Mouse (Mus musculus) kidney, postnatal 0 days (tissue): ENCODE results near the gene Sh3bgr. TPM values are rescaled to one million over a fixed set of nuclear protein-coding genes. Genes with fewer than 3 reads are reported as not detected.

Experiments used
- ATAC-seq: fragments of 200-750 bp; cut with Nextera tagmentation; replicated peaks from 2 replicates; pipeline ENCODE4 v1.8.0; 2017; ENCODE audit warnings: low read depth, moderate number of reproducible peaks, moderate TSS enrichment, moderate library complexity; ENCODE audit not compliant: low FRiP score
- DNase-seq: peaks from one replicate; pipeline ENCODE4 v3.0.0-alpha.2; 2016; ENCODE audit warnings: low spot score
- H3K27ac ChIP-seq: fragments of 300-500 bp; sonication (generic); 2 replicates; pipeline ENCODE4 v1.5.1; 2014; ENCODE audit warnings: mild to moderate bottlenecking
- H3K27me3 ChIP-seq: fragments of 300-500 bp; sonication (generic); 2 replicates; pipeline ENCODE4 v1.6.1; 2014; ENCODE audit warnings: low read length, mixed read lengths; ENCODE audit not compliant: insufficient read depth
- H3K36me3 ChIP-seq: fragments of 300-500 bp; sonication (generic); 2 replicates; pipeline ENCODE4 v1.6.1; 2014; ENCODE audit warnings: low read length, mixed read lengths; ENCODE audit not compliant: insufficient read depth
- H3K4me1 ChIP-seq: fragments of 300-500 bp; sonication (generic); replicated peaks from 2 replicates; pipeline ENCODE4 v1.6.1; 2014; ENCODE audit warnings: antibody characterized with exemption, low read length, mixed read lengths; ENCODE audit not compliant: insufficient read depth
- H3K4me2 ChIP-seq: fragments of 300-500 bp; sonication (generic); 2 replicates; pipeline ENCODE4 v1.6.1; 2014; ENCODE audit warnings: mild to moderate bottlenecking, low read length, moderate library complexity, mixed read lengths
- H3K4me3 ChIP-seq: fragments of 300-500 bp; sonication (generic); replicated peaks from 2 replicates; pipeline ENCODE4 v1.5.1; 2014; ENCODE audit warnings: low read depth, low read length
- H3K9ac ChIP-seq: fragments of 300-500 bp; sonication (generic); 2 replicates; pipeline ENCODE4 v1.6.1; 2014; ENCODE audit warnings: low read depth, low read length
- H3K9me3 ChIP-seq: fragments of 300-500 bp; sonication (generic); replicated peaks from 2 replicates; pipeline ENCODE4 v1.6.1; 2016; ENCODE audit warnings: low read length, inconsistent platforms, mixed read lengths
- CTCF ChIP-seq: IDR thresholded peaks from 2 replicates; pipeline ENCODE4 v1.5.1; 2016; ENCODE audit warnings: antibody characterized with exemption, low read depth, mild to moderate bottlenecking, moderate library complexity
- WGBS: fragments of 180-500 bp; shearing (Covaris S2); extraction: QIAGEN DNeasy Blood & Tissue Kit; methylation state at CpG from one replicate; pipeline ENCODE4 v1.1.7; 2014; 5-methylcytosine and 5-hydroxymethylcytosine counted together
- polyA plus RNA-seq: library from polyadenylated mRNA; unstranded; fragments of >200 nt; fragmentation: Nextera tagmentation; extraction: Ambion mirVana; gene quantifications from 2 replicates; pipeline ENCODE4 v1.2.1, GENCODE M21; 2015

The Sh3bgr gene
- polyA plus RNA-seq, 1 experiment from 2014 or later = 3.3 TPM

DNA sequence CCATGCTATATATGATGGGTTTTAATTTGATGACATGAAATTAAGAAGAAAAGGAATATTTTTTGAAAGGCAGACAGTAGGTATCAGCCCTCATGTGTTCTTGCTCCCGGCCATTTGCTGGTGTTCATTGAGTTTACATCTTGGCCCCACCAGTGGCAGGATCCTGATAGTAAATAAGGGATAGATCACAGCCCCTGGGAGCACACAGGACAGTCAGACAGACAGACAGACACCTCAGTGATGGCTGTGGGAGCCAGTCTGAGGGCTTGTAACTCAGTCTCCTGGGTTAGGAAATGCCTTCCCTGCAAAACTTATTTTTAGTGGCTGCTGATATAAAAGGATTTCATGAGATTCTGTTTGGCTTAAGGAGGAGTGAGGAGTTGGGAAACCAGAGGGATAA, 22.2 kb downstream of the Sh3bgr start:
- WGBS = 66% methylated on average over 1 of the region's 1 CpGs
- Histone ChIP-seq H3K9me3 (no peaks in the 10 kb centered on the region), H3K9ac (no peak overlapping the region), H3K4me1 (no peaks in the 10 kb centered on the region), H3K27me3 (no peaks in the 10 kb centered on the region), H3K4me3 (no peak overlapping the region), H3K36me3 (no peaks in the 10 kb centered on the region), H3K4me2 (no peak overlapping the region), H3K27ac (no peak overlapping the region)
- no peak for TF ChIP-seq CTCF
- no peak for DNase-seq
- ATAC-seq = no peak

DNA sequence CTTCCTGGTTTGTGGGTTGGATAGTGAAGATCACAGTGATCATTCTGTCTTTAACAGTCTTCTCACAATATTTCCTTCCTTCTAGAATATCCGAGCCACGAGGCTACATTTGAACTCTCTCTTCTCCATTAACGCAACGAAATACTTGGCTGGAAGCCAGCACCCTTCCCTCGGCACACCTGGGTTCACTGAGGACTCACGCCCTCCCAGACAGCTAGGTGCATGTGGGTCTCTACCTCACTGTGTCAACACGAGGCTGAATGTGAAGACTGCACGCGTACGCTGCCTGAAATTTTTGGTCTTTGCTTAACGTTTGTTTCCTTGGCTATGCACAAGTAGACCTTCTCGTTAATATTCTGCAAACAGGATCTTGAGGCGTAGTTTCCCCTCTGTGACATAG, 28.2 kb downstream of the Sh3bgr start:
- DNase-seq (no peak), ATAC-seq (no peak)
- no peak for TF ChIP-seq CTCF
- Histone ChIP-seq H3K27ac (no peak overlapping the region), H3K36me3 (no peaks in the 10 kb centered on the region), H3K9me3 (no peaks in the 10 kb centered on the region), H3K4me3 (no peak overlapping the region), H3K27me3 (no peaks in the 10 kb centered on the region), H3K4me1 (no peaks in the 10 kb centered on the region), H3K9ac (no peak overlapping the region), H3K4me2 (no peak overlapping the region)
- 66% methylated on average over 13 of the region's 13 CpGs for WGBS

DNA sequence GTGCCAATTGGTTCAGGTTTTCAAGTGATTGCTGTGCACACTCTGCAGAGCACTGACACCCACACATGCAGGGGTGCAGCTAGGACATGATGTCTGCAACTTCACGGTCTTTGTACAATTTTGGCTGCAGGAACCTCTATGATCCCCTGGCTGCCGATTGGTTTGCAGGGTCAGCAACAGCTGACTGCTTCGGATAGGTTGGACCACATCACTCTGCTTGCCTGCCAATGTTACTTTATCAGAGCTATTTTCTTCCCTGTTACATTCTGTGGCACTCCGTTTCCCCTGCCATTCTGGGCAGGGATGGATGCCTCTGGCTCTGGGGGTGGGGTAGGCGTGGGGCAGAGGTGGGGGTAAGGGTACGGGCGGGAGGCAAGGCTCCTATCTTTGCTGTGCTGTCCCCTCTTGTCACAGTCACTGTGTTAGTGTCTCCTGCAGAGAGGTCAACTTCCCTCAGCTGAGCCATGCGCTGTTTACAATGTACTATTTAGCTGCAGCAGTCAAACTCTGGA, 28.9 kb downstream of the Sh3bgr start:
- no peak overlapping the region for H3K4me2 ChIP-seq
- no peak overlapping the region for H3K9ac ChIP-seq
- ATAC-seq (no peak), DNase-seq (no peak)
- no peak for TF ChIP-seq CTCF
- 59% methylated on average over 8 of the region's 8 CpGs for WGBS
- H3K36me3 ChIP-seq = no peaks in the 10 kb centered on the region
- H3K9me3 ChIP-seq = no peaks in the 10 kb centered on the region
- H3K4me1 ChIP-seq = no peaks in the 10 kb centered on the region
- H3K27ac ChIP-seq = no peak overlapping the region
- H3K27me3 ChIP-seq = no peaks in the 10 kb centered on the region
- H3K4me3 ChIP-seq = no peak overlapping the region

DNA sequence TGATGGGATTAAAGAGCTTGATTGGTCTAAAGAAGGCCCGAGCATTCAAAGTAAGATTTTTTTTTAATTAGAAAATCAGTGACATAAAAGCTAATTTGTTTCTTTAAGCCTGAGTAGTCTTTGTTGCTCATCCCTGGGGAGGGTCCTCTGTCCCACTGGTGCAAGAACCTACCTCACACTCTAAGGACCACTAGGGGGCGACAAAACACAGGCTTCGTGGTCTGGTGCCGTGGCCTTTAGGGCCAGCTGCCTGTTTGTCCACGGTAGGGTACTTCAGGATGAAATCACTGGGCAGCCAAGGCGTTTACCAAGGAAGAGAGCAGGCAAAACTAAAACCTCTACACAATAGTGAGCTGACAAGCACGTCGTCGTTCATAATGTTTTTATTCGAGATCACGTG, 30.2 kb downstream of the Sh3bgr start:
- H3K27ac ChIP-seq = no peak overlapping the region
- peak; percentile 96 for TF ChIP-seq CTCF
- 29% methylated on average over 11 of the region's 11 CpGs for WGBS
- no peaks in the 10 kb centered on the region for H3K4me1 ChIP-seq
- H3K4me2 ChIP-seq = no peak overlapping the region
- peak; percentile 79; the same call in 1 of the 2 replicates for ATAC-seq
- H3K36me3 ChIP-seq = no peaks in the 10 kb centered on the region
- DNase-seq = peak; percentile 89
- H3K9ac ChIP-seq = no peak overlapping the region
- no peaks in the 10 kb centered on the region for H3K9me3 ChIP-seq
- H3K4me3 ChIP-seq = no peak overlapping the region
- H3K27me3 ChIP-seq = no peaks in the 10 kb centered on the region

DNA sequence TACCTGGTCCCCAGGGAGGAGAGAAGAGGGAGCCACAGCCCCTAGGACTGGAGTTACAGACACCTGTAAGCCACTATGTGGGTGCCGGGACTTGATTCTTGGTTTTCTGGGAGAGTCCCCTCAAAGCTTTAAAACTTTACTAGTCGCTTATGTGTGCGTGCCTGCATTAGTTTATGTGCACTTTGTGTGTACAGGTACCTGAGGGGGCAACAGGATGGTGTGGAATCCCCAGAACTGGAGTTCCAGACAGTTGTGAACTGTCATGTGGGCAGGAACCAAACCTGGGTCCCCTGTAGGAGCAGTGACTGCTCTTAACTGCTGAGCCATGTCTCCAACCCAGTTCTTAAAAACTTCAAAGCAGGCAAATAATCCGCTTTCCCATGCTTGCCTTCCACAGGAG, 31.0 kb downstream of the Sh3bgr start:
- Histone ChIP-seq H3K4me3 (no peak overlapping the region), H3K36me3 (no peaks in the 10 kb centered on the region), H3K9ac (no peak overlapping the region), H3K4me2 (no peak overlapping the region), H3K27me3 (no peaks in the 10 kb centered on the region), H3K4me1 (no peaks in the 10 kb centered on the region), H3K27ac (no peak overlapping the region), H3K9me3 (no peaks in the 10 kb centered on the region)
- WGBS = 88% methylated on average over 4 of the region's 4 CpGs
- no peak for TF ChIP-seq CTCF
- DNase-seq (no peak), ATAC-seq (no peak)

DNA sequence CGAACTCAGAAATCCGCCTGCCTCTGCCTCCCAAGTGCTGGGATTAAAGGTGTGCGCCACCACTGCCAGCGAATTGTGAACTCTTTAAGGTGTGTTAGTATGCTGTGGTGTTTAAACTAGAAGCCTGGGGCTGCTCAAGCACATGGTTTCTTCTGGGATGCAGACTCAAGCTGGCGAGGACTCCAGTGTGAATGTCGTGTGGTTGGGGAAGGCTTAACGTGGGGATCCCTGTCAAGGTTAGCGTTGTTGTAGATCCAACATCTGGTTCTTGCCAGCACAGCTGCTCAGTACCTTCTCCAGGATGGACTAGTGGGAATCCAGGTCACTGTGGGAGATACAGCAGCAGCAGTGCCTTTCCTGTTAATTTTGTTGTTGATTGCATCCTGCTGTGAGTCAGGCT, 31.7 kb downstream of the Sh3bgr start:
- 87% methylated on average over 8 of the region's 8 CpGs for WGBS
- ATAC-seq (no peak), DNase-seq (no peak)
- Histone ChIP-seq H3K9me3 (no peaks in the 10 kb centered on the region), H3K4me3 (no peak overlapping the region), H3K27ac (no peak overlapping the region), H3K4me1 (no peaks in the 10 kb centered on the region), H3K36me3 (no peaks in the 10 kb centered on the region), H3K27me3 (no peaks in the 10 kb centered on the region), H3K9ac (no peak overlapping the region), H3K4me2 (no peak overlapping the region)
- TF ChIP-seq CTCF = no peak

DNA sequence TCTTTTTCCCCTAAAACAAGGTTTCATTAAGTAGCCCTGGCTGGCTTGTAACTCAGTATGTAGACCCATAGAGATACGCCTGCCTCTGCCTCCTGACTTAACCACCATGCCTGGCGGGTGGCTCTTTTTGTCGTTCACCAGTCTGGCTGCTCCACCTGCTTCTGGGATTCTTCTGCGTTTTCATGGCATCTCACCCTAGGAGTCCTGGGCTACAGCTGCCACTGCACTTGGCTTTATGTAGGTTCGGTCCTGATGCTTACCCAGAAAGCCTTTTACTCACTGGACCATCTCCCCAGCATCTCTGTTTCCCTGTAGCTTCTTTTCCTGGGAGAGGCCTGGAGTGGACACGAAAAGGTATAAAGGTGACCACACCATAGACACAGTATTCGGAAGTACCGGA, 33.7 kb downstream of the Sh3bgr start:
- no peak overlapping the region for H3K4me3 ChIP-seq
- H3K4me2 ChIP-seq = no peak overlapping the region
- no peak for ATAC-seq
- no peak overlapping the region for H3K9ac ChIP-seq
- no peak overlapping the region for H3K27ac ChIP-seq
- no peaks in the 10 kb centered on the region for H3K36me3 ChIP-seq
- no peak for TF ChIP-seq CTCF
- DNase-seq = no peak
- 91% methylated on average over 8 of the region's 8 CpGs for WGBS
- no peaks in the 10 kb centered on the region for H3K27me3 ChIP-seq
- no peaks in the 10 kb centered on the region for H3K9me3 ChIP-seq
- H3K4me1 ChIP-seq = no peaks in the 10 kb centered on the region
